Mouse (Mus musculus): ENCODE results near the gene Gm28827. TPM values are rescaled to one million over a fixed set of nuclear protein-coding genes. Genes with fewer than 3 reads are reported as not detected.
"Not testable (repeated sequence)": the region's sequence is repeated elsewhere in the genome, so short reads cannot be mapped to it uniquely, and the experiment has no call there.

Gm28827 gene
- not detected in 2 replicates for polyA plus RNA-seq (2012; ENCODE audit: insufficient read depth, insufficient read length, missing spikeins)

DNA sequence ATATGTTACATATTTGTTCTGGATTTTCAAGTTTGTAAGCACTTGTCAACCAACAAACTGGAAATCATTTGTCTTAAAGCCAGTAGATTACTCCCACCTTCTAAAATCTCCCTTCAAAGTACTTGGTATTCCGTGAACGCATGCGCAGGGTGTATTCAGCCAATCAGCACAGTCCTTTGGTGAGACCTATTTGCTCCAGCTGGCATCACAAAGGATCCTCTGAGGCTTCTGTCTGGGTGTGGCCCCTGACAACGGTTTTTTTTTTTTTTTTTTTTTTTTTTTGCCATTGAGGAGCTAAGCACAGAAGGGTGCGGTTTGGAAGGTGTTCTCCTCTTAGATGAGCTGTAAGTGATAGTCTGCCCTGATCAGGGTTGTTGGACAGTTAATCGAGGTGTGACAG, at the start of gene Gm28827:
Gm28827 (plus strand) TSS at position 301 of the 400 bp plus-strand sequence.
- not testable (repeated sequence) for H3K4me3 ChIP-seq (ENCODE audit: insufficient read depth, low read depth, low read length); H3K4me1 ChIP-seq (ENCODE audit: control insufficient read depth, insufficient read depth, insufficient read length, low read length); H3K27ac ChIP-seq (replicated peaks; ENCODE audit: low read depth, low read length)

Data from brown adipose tissue, adult 24 weeks (tissue).